Mouse (Mus musculus) erythroblast, adult 5-6 weeks (primary cell): ENCODE data around the gene Cdk5r2. TPM values are rescaled to one million over a fixed set of nuclear protein-coding genes. Genes with fewer than 3 reads are reported as not detected.
"Not testable (repeated sequence)": the region's sequence is repeated elsewhere in the genome, so short reads cannot be mapped to it uniquely, and the experiment has no call there.

Experiments
- ATAC-seq: replicated peaks from 2 replicates; pipeline ENCODE4 v1.8.0; 2016; ENCODE audit warnings: moderate number of reproducible peaks, mild to moderate bottlenecking, moderate TSS enrichment, inconsistent platforms; ENCODE audit not compliant: poor library complexity, low FRiP score, severe bottlenecking
- total RNA-seq, 2 experiments: library from RNA; stranded (forward) in 1 of 2; stranded (reverse) in 1 of 2; fragments of 150-400 nt in 1 of 2; fragments of 200-764, 138-1000 nt in 1 of 2; gene quantifications; 2 replicates each; pipeline versions ENCODE4 v1.2.3 to v1.2.4; 2015 to 2017; ENCODE audit warnings: low replicate concordance in 2 of 2

Cdk5r2 gene
- total RNA-seq (2015; ENCODE audit: low replicate concordance): not detected in 2 replicates
- total RNA-seq (2017; ENCODE audit: low replicate concordance): not detected in 2 replicates

DNA sequence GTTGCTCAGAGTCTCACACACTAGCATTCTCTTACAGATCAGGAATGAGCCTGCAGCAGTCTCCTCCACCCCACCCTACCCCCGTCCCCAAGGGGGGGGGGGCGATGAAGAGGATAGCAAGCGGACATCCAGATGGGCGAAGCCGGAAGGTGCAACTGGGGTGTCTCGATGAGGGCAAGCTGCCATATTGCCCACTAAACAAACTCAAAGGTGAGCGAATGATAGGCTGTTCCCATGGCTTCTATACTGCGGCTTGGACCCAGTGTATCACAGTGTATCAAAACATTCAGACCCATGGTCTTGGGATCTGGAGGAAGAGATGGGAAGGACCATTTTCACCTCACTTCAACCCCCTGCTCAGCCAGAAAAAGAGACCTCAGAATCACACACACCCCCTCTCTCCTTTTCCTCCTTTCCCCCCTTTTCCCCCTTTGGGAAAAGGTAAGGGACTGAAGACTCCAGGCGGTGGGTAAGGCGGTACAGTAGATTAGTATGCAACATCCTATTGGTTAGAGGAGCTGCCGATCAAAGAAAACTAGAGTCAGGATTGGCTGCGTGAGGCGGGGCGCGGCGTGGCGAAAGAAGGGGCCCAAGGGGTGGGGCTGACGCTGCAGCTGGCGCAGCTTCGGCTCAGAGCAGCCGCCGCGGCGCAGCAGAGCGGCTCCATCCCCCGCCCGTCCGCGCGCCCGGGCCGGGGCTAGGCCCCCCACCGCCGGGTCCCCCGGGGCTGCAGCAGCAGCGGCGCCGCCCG is at the start of gene Cdk5r2:
Cdk5r2 (plus strand) TSS at position 629 of the 751 bp plus-strand sequence.
- ATAC-seq: no peak

DNA sequence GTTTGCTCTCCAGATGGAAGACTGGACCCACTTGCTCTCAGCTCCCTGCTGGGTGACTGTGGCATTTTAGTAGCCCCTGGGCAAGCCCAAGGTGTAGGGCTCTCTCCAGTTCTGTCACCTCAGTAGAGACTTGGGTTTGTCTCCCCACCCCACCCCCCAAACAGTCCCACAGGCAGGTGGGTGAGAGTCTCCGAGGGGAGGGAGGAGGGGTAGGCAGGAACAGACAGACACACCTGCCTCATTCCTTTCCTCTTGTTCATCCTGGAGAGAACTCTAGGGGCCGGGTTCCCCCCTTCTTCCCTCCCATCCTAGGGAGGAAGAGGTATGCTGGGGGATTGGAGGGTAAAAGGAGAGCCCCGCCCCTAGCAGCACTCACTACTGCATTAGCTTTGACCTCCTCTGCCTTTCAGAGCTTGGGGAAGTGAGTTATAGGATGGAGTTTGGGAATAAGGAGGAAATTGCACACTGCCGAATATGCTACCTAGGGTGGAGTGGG is 49.3 kb upstream of the Cdk5r2 start:
- ATAC-seq: no peak

DNA sequence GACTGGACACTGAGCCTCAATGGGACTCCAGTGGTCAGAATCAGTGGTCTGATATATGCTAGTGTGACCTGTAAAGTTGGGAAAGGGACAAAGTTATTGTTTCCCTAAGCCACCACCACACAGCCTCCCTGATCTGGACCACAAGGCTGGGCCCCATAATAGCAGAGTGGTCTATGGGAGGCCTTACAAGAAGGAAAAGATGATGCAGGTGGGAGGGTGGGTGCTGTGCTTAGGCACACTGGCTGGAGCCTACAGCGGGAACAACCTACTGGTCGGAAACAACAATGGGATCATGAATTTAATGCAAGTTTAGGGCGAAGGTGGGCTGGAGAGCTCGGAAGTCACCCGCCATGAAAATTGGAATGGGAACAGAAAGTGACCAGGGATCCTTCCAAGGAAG is 48.9 kb upstream of the Cdk5r2 start:
- no peak for ATAC-seq

DNA sequence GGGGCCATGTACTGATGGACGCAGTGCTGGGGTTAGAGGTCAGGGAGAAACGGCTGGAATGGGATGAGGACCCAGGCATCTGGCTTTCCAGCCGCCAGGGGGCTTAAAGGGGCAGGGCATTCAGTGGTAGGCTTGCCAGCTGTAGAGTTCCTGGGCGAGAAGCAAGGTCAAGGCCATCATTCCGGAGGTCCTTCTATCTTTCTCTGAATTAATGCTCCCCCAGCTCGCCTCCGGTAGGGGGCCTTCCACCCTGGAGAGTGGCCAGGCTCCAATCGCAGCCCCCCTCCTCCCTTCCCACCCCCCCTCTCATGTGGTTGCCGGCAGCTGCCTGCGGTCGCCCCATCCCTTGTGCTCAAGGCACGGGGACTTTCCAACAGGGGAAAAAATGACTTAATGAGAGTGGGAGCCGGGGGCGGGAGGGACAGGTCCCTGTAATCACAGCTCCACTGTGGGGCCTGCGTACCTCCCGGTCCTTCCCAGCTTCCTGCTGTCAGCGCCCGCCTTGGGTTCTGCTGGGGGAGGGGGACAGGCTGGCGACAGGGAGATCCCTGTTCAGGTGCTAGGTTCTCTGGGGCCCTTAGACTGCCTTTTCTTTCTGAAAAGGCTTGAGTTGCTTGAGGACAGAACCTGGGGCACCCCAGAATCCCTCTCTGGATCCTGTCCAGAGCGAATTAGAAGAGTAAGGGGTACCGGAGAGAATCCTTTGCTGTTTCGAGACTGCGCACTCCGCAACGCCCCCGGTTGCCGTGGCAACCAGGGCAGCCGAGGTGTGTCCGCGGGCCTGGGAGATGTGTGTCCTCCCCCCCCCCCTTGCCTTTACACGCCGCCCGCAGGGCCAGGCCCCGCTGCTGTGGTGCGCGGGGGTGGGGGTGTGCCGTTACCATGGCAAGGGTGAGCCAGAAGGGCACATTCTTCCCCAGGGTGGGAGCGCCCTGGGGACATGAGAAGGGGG is 48.1 kb upstream of the Cdk5r2 start:
- no peak for ATAC-seq

DNA sequence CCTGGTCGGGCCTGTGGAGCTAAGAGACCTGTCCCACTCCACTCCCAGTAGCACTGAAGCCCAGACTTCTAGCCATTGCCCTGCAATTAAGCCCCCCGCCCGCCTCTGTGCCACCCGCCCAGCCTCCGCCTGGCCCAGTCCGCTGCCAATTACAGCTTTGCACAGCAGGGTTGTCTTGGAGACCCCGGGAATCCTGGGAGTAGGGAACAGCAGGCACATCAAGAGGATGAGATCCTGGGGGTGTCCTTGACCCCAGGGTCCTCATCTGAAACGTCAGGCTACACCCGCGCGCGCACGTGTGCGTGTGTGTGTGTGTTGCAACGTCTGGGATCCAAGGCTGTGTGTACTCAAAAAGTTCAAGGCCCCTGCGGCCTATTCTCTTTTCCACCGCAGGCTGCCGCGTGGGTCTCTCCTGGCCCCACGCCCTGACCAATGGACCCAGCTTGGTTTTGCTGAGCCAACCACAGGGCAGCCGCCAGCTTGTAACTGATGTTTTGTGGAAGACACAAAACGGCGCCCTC is 47.1 kb upstream of the Cdk5r2 start:
- no peak for ATAC-seq

DNA sequence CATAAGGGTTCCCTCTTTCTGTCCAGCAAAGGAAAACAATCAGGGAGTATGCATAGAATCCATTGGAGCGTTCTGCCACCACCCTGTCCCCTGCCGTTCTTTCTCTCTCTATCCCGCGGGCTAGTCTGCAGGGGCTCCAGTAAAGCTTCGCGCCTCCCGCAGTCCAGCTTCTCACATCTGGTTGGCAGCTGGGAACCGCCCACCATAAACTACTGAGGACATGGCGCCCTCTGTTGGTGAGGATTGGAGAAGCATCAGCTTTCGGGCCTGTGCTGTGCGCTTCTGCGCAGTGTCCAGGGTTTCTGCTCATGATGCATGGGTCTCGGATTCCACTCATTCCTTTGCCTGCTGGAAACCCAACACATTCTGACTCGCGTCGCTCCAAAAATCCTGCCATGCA is 46.7 kb upstream of the Cdk5r2 start:
- 0 out of 2 replicates have a peak, but pooled peaks have one; percentile 62 for ATAC-seq

DNA sequence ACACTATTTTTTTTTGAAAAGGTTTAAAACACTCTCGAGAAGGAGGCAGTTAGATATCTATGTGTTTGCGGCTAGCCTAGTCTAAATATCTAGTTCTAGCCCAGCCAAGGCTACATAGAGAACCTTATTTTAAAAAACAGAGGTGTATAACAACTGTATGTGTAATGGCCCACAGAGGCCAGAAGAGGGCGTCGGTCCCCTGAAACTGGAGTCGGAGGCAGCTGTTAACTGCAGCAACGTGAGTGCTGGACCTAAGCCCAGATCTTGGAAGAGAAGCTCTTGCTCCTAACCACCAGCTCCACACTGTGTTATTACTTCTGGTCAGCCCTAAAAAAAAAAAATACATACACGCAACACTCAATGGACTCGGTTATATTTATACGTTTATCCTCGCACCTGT is 45.7 kb upstream of the Cdk5r2 start:
- ATAC-seq: no peak

DNA sequence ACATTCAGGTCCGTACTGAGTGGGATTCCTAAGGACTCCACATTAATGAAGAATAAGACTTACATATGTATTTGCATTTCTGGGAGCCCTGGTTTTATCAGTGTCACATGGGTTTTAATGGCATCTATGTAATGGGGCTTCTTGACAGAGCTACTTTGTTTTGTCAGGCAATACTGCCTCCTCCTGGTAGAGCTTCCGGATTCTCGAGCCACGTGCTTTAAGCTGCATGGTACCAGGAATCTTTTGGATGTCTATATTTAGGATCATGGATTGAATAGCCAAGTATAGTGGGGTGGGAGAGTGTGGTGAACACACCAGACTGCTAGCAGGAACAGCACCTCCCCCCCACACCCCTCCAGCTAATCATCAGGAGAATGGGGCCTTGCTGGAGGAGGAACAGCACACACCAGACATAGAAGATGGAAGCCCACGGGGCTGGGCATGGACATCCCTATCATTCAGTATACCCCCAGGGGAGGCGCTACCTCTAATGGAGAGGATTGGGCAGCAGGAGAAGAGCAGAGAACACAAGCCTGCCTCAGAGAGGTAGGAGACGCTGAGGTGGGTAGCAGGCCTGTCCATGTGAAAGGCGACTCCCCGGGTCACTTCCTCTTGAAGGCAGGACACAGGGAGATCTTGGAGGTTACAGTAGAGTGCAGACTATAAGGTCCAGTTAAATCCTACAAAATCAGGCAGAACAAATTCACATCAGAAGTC is 39.6 kb upstream of the Cdk5r2 start:
- ATAC-seq: no peak

DNA sequence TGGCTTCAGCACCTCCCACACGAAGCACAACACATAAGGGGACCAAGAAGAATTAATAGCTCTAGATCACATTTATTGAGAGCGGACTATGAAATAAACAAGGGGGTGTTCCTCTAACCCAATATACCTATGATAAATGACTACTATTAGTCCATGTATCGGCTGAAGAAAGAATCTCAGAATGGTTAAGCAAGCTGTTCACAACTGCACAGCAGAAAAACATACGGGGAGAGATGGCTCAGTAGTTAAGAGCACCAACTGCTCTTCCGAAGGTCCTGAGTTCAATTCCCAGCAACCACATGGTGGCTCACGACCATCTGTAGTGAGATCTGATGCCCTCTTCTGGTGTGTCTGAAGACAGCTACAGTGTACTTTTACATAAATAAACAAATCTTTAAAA is 38.8 kb upstream of the Cdk5r2 start:
- not testable (repeated sequence) for ATAC-seq

DNA sequence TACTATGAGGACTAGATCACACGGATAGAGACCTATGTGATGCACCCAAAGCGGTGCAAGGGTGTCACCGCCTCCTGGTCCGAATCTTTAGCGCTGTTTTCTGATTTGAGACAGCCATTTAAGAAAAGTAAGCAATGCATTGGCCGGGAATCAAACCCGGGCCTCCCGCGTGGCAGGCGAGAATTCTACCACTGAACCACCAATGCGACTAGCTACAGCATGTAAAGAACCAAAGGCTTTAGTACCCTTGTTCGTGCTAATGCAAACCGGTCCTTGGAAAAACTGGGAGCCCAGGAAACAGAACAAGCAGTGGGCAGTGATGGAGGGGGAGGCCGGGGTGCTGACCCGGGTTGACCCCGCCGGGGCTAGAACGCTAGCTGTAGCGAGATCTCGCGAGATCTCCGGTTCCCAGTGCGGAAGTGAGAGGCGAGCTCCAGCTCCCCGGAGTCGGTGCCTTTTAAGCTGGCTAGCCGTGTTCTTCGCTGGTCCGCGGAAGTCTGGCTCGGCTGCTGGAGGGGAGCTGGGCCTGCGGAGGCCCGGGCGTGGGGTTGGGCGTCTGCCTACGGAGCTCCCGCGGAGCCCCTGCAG is 38.0 kb upstream of the Cdk5r2 start:
- ATAC-seq: peak; percentile 72

DNA sequence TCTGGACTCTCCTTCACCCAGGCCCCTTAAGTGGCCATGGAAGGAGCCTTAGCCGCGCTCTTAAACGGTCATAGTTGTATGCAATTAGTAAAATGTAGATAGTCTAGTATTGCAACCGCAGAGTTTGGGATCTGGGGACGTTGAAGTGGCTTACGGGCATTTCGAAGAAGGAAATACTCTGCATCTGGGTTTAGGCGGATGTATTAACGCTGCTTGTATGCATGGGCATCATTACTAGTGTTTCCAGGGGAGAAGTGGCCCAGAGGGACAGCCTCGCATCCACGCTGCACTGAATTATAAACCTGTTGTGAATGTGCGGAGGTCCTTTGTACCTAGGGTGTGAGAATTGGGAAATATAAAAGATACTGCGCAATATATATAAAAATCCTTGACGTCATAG is 37.5 kb upstream of the Cdk5r2 start:
- ATAC-seq: no peak; the same call in 1 of the 2 replicates

DNA sequence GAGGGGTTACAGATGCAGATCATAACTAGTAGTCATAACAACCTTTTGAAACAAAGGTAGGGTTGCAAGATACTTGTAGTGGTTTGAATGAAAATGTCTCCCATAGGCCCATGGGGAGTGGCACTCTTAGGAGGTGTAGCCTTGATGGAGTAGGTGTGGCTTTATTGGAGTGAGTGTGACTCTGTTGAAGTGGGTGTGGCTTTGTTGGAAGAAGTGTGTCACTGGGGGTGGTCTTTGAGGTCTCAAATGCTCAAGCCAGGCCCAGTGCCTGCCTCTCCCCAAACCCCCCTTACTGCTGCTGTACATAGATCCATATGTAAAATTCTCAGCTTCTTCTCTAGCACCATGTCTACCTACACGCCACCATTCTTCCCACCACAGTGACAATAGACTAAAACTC is 36.2 kb upstream of the Cdk5r2 start:
- ATAC-seq: no peak

DNA sequence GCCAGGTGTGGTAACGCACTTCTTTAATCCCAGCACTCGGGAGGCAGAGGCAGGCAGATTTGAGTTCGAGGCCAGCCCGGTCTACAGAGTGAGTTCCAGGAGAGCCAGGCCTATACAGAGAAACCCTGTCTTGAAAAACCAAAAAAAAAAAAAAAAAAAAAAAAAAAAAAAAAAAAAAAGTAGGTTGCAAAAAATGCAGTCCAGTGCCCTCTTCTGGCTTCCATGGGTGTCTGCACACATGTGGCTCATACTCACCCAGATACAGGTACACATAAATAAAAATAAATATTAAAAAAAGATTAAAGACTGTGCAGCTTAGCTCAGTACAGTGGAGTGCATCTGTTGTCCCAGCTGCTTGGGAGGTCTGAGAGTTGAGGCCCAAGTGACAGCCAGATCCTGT is 31.1 kb upstream of the Cdk5r2 start:
- ATAC-seq: not testable (repeated sequence)

DNA sequence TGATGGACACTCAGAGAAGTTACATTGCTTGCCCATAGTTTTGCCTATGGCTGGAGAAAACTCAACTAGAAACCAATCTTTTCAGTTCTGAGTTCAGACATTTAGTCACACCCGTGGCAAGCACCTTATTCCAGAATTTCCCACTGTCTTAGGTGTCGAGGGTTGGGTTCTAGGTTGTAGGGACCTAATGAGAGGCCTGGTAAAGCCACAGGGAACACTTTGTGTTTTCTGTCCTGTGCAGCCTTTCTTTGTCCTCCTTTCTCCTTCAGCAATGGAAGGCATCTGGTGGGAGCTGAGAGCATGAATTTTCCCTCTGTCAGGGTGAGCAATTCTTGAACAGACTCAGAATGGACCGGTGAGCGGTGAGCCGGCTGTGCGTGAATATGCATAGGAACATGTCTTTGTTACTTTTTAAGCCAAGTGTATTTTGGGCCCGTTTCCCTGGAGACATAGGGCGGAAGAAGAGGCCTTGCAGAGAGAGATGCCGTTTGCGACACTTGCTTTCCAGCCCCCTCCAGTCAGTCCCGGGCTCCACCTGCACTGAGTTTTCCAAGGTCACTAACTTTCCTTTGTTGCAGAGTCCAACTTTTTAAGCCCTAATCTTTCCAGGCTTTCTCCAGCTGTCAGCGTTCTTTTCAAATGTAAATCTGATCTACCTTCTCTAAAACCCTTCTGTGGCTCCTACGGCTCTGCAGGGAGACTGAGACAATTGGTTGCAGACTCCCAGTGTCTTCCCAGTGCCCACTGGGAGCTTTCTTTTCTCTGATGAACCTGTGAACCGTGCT is 30.0 kb upstream of the Cdk5r2 start:
- no peak for ATAC-seq

DNA sequence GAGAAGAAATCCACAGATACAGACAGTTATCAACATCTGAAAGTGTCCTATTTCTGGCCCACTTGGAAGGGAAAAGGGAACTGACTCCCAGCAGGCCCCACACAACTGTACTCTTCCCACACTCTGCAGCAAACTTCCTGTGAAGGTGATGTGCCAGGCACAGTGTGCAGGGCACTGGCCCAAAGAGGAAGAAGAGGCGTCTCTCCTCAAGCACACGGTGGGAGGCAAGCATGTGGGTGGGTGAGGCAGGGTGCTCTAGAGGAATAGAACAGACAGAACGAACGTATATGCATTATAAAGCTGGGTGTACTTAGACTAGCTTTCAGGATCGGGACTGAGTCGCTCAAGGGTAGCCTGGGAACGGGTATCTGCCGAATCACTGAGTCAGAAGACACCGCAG is 24.7 kb upstream of the Cdk5r2 start:
- ATAC-seq: no peak

DNA sequence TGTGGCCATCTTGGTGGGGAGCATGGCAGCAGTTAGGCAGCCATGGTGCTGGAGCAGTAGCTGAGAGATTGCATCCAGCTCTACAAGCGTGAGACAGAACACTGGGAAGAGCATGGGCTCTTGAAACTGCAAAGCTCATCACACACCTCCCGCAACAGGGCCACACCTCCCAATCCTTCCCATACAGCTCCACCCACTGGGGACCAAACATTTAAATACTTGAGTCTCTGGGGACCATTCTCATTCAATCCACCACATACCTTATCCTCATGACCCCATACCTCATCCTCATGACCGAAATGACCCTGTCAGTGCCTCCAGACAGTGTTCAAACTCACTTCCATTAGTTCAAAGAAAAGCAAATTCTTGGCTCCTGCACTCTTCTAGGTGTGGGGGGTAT is 21.5 kb upstream of the Cdk5r2 start:
- ATAC-seq: no peak

DNA sequence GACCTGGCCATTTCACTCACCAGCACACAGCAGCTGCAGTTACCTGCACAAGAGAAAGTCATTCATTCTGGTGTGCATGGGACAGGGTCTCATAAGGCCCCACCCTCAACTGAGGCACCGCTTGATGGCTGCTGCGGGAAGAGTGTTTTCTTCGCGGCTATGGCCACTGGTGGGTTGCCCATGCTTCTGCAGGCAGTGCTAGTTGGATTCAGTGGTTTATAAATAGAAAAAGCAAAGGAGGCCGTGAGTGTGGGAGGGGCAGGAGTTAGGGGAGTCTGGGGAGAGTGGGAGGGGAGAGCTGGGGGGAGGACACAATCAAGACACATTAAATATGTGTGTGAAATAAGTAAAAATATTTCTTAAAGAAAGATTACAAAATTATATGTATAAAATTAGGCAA is 11.6 kb upstream of the Cdk5r2 start:
- ATAC-seq: no peak

DNA sequence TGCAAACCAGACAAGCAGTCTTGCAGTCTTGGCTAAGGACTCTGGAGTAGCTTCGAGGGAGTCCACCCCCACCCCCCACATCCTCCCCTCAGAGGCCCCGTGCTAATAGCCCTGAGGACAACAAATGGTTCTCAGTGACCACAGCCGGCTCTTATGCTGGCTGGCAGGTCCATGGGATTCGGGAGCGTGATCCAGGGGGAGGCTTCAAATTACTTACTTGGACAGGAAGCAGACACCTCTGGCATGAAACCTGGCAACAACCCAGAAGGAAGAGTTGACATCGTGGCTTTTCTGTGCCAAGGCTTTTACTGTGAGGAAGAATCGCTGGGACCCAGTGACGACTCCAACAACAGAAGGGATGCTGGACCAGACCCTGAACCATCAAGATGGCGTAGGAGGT is 8.4 kb upstream of the Cdk5r2 start:
- no peak for ATAC-seq

DNA sequence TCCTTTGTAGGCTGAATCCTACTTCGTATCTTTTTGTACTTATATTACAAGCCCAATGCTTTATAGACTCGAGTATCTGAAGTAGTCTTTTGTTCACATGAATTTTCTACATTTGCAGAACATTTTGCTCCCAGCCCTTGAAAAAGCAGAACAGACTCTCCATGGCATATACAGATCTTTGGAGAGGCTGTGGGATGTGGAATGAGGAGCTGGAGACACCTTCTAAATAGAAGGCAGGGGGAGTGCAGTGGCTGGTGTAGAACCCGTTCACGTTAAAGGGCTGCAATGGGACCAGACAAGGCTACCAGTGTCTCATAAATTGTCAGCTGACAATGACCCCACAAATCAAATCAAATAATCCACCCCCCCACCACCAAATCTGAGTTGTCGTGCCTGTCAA is 5.8 kb upstream of the Cdk5r2 start:
- no peak for ATAC-seq
